Mouse (Mus musculus): Measurements from ENCODE around the gene Nup93. TPM values are rescaled to one million over a fixed set of nuclear protein-coding genes. Genes with fewer than 3 reads are reported as not detected.

The Nup93 gene
- polyA plus RNA-seq, 1 experiment from 2014 or later: 64.9 TPM

DNA sequence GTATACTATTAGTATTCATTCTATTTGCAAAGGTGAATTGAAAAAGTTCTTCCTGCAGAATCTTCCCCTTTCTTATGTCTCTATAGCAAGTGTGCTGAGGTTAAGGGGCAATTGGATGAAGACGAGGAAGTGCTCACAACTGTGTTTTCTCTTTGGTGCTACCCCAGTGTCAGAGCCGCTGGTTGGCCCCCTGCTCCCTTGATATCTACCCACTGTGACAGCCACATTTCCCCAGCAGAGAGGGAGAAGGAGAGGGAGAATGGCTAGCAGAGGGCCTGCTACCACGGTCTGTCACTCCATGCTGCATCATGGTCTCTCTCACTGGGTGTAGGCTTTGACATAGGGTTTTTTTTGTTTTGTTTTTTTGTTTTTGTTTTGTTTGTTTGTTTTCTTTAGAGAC is 58.2 kb downstream of the Nup93 start:
- WGBS: 81% methylated on average over 3 of the region's 3 CpGs
- H3K27me3 ChIP-seq (ENCODE audit: control insufficient read depth, insufficient read depth, low read length): no peaks in the 10 kb centered on the region
- H3K4me1 ChIP-seq (ENCODE audit: control insufficient read depth, insufficient read depth, low read length): peaks cover 21% of the 10 kb centered on the region
- no peaks in the 10 kb centered on the region for H3K9me3 ChIP-seq (replicated peaks; ENCODE audit: control insufficient read depth, low read length)
- no peak overlapping the region for H3K9ac ChIP-seq (ENCODE audit: low read length)
- no peak overlapping the region for H3K4me2 ChIP-seq (ENCODE audit: low read depth, low read length)
- no peak overlapping the region for H3K27ac ChIP-seq (ENCODE audit: low read length)
- ATAC-seq (ENCODE audit: insufficient read depth, low FRiP score): no peak
- no peak overlapping the region for H3K4me3 ChIP-seq (replicated peaks; ENCODE audit: low read length)
- H3K36me3 ChIP-seq (ENCODE audit: control insufficient read depth, insufficient read depth, low read length): no peaks in the 10 kb centered on the region

GRCm38 (mm10) chr8:94273289-94273850 is 59.0 kb downstream of the Nup93 start:
- WGBS: 87% methylated on average over 5 of the region's 5 CpGs
- no peaks in the 10 kb centered on the region for H3K27me3 ChIP-seq (ENCODE audit: control insufficient read depth, insufficient read depth, low read length)

DNA sequence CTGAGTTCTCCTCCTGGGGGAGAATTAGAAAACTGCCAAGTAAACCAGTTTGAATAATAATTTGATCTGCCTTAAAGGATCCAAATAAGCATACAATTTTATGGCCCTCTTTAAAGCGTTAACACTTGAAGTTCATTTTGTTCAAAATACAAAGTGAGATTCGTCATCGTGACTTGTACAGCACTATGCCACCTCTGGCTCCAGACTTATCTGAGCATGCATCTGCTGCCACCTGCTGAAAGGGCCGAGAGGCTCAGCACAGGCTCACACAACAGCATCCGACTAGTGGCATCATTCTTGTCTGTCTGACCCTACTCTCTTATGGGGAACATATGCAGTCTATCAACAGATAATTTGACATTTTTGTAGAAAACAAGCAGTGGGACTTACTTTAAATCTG is 59.7 kb downstream of the Nup93 start:
- no peaks in the 10 kb centered on the region for H3K36me3 ChIP-seq (ENCODE audit: control insufficient read depth, insufficient read depth, low read length)
- no peaks in the 10 kb centered on the region for H3K9me3 ChIP-seq (replicated peaks; ENCODE audit: control insufficient read depth, low read length)
- no peak overlapping the region for H3K9ac ChIP-seq (ENCODE audit: low read length)
- 64% methylated on average over 5 of the region's 5 CpGs for WGBS
- H3K4me2 ChIP-seq (ENCODE audit: low read depth, low read length): no peak overlapping the region
- no peaks in the 10 kb centered on the region for H3K27me3 ChIP-seq (ENCODE audit: control insufficient read depth, insufficient read depth, low read length)
- peaks cover 17% of the 10 kb centered on the region for H3K4me1 ChIP-seq (ENCODE audit: control insufficient read depth, insufficient read depth, low read length)
- no peak overlapping the region for H3K27ac ChIP-seq (ENCODE audit: low read length)
- H3K4me3 ChIP-seq (replicated peaks; ENCODE audit: low read length): no peak overlapping the region
- ATAC-seq (ENCODE audit: insufficient read depth, low FRiP score): no peak

More at GRCm38 (mm10) chr8:94273289-94273850, 59.0 kb downstream of the Nup93 start:
- Histone ChIP-seq H3K4me3 (replicated peaks; ENCODE audit: low read length) (no peak overlapping the region), H3K4me1 (ENCODE audit: control insufficient read depth, insufficient read depth, low read length) (peaks cover 19% of the 10 kb centered on the region), H3K27ac (ENCODE audit: low read length) (no peak overlapping the region), H3K9me3 (replicated peaks; ENCODE audit: control insufficient read depth, low read length) (no peaks in the 10 kb centered on the region), H3K36me3 (ENCODE audit: control insufficient read depth, insufficient read depth, low read length) (no peaks in the 10 kb centered on the region), H3K9ac (ENCODE audit: low read length) (no peak overlapping the region), H3K4me2 (ENCODE audit: low read depth, low read length) (no peak overlapping the region)
- no peak for ATAC-seq (ENCODE audit: insufficient read depth, low FRiP score)

DNA sequence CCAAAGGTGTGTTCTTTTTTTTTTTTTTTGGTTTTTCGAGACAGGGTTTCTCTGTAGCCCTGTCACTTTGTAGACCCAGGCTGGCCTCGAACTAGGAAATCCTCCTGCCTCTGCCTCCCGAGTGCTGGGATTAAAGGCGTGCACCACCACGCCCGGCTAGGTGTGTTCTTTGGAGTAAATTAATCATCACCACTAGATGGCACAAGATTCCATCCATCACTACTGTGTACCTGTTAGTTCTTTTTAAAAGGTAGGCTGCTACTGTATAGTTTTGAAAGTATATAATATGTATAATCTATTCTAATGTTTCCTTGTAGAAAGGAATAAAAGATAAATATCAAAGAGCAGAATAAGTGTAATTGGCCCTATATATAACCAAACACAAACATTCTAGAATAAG is 63.9 kb downstream of the Nup93 start:
- no peak for ATAC-seq (ENCODE audit: insufficient read depth, low FRiP score)
- Histone ChIP-seq H3K4me3 (replicated peaks; ENCODE audit: low read length) (no peak overlapping the region), H3K9me3 (replicated peaks; ENCODE audit: control insufficient read depth, low read length) (no peaks in the 10 kb centered on the region), H3K27ac (ENCODE audit: low read length) (no peak overlapping the region), H3K4me1 (ENCODE audit: control insufficient read depth, insufficient read depth, low read length) (no peaks in the 10 kb centered on the region), H3K27me3 (ENCODE audit: control insufficient read depth, insufficient read depth, low read length) (no peaks in the 10 kb centered on the region), H3K9ac (ENCODE audit: low read length) (no peak overlapping the region), H3K36me3 (ENCODE audit: control insufficient read depth, insufficient read depth, low read length) (no peaks in the 10 kb centered on the region), H3K4me2 (ENCODE audit: low read depth, low read length) (no peak overlapping the region)
- 87% methylated on average over 6 of the region's 6 CpGs for WGBS

DNA sequence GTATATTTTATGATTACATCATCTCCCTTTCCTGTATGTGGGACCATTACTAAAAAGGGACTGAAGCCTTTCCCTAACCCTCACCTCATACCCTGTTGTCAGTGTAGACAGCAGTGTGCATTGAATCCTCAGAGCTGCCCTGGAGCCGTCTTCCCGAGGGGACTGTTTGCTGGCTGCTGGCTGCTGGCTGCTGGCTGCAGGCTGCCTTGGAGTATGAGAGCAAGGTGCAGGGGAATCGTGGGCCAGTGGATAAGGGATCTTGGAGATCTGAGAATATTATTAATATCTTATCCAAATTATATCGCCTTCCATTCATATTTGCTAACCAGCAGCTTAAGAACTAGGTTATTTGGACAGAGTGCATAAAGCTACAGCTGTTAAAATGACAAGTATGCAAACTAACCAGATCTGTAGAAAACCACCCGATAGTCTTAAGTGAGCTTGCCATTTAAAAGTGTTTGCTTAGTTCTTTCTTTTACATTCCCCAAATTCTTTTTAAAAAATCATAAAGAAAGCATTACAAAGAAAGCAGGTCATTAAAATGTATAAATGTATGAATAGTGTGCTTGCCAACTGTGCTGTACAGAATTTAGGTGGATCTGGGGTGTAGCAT is 65.7 kb downstream of the Nup93 start:
- no peak overlapping the region for H3K4me2 ChIP-seq (ENCODE audit: low read depth, low read length)
- 53% methylated on average over 5 of the region's 5 CpGs for WGBS

GRCm38 (mm10) chr8:94282453-94282985 is 68.2 kb downstream of the Nup93 start:
- Histone ChIP-seq H3K9ac (ENCODE audit: low read length) (no peak overlapping the region), H3K27ac (ENCODE audit: low read length) (no peak overlapping the region), H3K27me3 (ENCODE audit: control insufficient read depth, insufficient read depth, low read length) (no peaks in the 10 kb centered on the region), H3K4me2 (ENCODE audit: low read depth, low read length) (no peak overlapping the region), H3K4me3 (replicated peaks; ENCODE audit: low read length) (no peak overlapping the region), H3K9me3 (replicated peaks; ENCODE audit: control insufficient read depth, low read length) (no peaks in the 10 kb centered on the region), H3K36me3 (ENCODE audit: control insufficient read depth, insufficient read depth, low read length) (no peaks in the 10 kb centered on the region), H3K4me1 (ENCODE audit: control insufficient read depth, insufficient read depth, low read length) (no peaks in the 10 kb centered on the region)
- ATAC-seq (ENCODE audit: insufficient read depth, low FRiP score): no peak
- WGBS: 83% methylated on average over 3 of the region's 3 CpGs

More for the DNA sequence above, 65.7 kb downstream of the Nup93 start:
- ATAC-seq (ENCODE audit: insufficient read depth, low FRiP score): no peak
- Histone ChIP-seq H3K9me3 (replicated peaks; ENCODE audit: control insufficient read depth, low read length) (no peaks in the 10 kb centered on the region), H3K27me3 (ENCODE audit: control insufficient read depth, insufficient read depth, low read length) (no peaks in the 10 kb centered on the region), H3K27ac (ENCODE audit: low read length) (no peak overlapping the region), H3K4me3 (replicated peaks; ENCODE audit: low read length) (no peak overlapping the region), H3K9ac (ENCODE audit: low read length) (no peak overlapping the region), H3K4me1 (ENCODE audit: control insufficient read depth, insufficient read depth, low read length) (no peaks in the 10 kb centered on the region), H3K36me3 (ENCODE audit: control insufficient read depth, insufficient read depth, low read length) (no peaks in the 10 kb centered on the region)

DNA sequence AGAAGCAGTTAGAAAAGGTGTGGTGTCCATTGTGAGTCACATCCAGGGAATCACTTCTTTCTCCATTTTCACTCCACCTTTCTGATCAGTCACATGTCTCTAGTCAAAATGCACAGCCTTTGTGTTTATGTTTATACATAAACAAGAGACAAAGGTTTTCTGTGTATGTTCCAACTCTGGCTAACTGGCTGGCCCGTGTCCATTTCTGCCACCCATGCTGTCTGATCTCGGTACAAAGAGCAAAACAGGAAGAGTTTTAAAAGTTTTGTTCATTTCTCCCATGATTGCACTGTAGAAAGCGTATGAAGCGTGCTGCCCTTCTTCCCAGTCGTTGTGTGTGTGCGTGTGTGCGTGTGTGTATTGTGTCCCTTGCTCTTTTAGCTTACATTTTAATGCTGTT is 69.8 kb downstream of the Nup93 start:
- no peaks in the 10 kb centered on the region for H3K9me3 ChIP-seq (replicated peaks; ENCODE audit: control insufficient read depth, low read length)
- H3K36me3 ChIP-seq (ENCODE audit: control insufficient read depth, insufficient read depth, low read length): no peaks in the 10 kb centered on the region
- H3K4me1 ChIP-seq (ENCODE audit: control insufficient read depth, insufficient read depth, low read length): no peaks in the 10 kb centered on the region
- ATAC-seq (ENCODE audit: insufficient read depth, low FRiP score): no peak
- no peak overlapping the region for H3K4me2 ChIP-seq (ENCODE audit: low read depth, low read length)
- no peaks in the 10 kb centered on the region for H3K27me3 ChIP-seq (ENCODE audit: control insufficient read depth, insufficient read depth, low read length)
- no peak overlapping the region for H3K4me3 ChIP-seq (replicated peaks; ENCODE audit: low read length)
- no peak overlapping the region for H3K27ac ChIP-seq (ENCODE audit: low read length)
- 83% methylated on average over 7 of the region's 7 CpGs for WGBS
- H3K9ac ChIP-seq (ENCODE audit: low read length): no peak overlapping the region

- H3K4me1 ChIP-seq (ENCODE audit: control insufficient read depth, insufficient read depth, low read length): no peaks in the 10 kb centered on the region
- H3K9me3 ChIP-seq (replicated peaks; ENCODE audit: control insufficient read depth, low read length): no peaks in the 10 kb centered on the region
- WGBS: 87% methylated on average over 5 of the region's 5 CpGs
- H3K9ac ChIP-seq (ENCODE audit: low read length): no peak overlapping the region
- H3K27ac ChIP-seq (ENCODE audit: low read length): no peak overlapping the region
- no peaks in the 10 kb centered on the region for H3K27me3 ChIP-seq (ENCODE audit: control insufficient read depth, insufficient read depth, low read length)
- H3K36me3 ChIP-seq (ENCODE audit: control insufficient read depth, insufficient read depth, low read length): no peaks in the 10 kb centered on the region
- no peak overlapping the region for H3K4me2 ChIP-seq (ENCODE audit: low read depth, low read length)
- H3K4me3 ChIP-seq (replicated peaks; ENCODE audit: low read length): no peak overlapping the region
- ATAC-seq (ENCODE audit: insufficient read depth, low FRiP score): no peak
Measured at GRCm38 (mm10) chr8:94290606-94291005, 76.2 kb downstream of the Nup93 start.

GRCm38 (mm10) chr8:94292072-94292471 is 77.7 kb downstream of the Nup93 start:
- H3K36me3 ChIP-seq (ENCODE audit: control insufficient read depth, insufficient read depth, low read length): no peaks in the 10 kb centered on the region
- H3K4me3 ChIP-seq (replicated peaks; ENCODE audit: low read length): no peak overlapping the region
- ATAC-seq (ENCODE audit: insufficient read depth, low FRiP score): no peak
- no peaks in the 10 kb centered on the region for H3K27me3 ChIP-seq (ENCODE audit: control insufficient read depth, insufficient read depth, low read length)
- no peaks in the 10 kb centered on the region for H3K9me3 ChIP-seq (replicated peaks; ENCODE audit: control insufficient read depth, low read length)
- no peak overlapping the region for H3K27ac ChIP-seq (ENCODE audit: low read length)
- 0 out of 2 replicates have a peak, but pooled peaks cover 3% of the 10 kb centered on the region for H3K4me1 ChIP-seq (ENCODE audit: control insufficient read depth, insufficient read depth, low read length)
- H3K4me2 ChIP-seq (ENCODE audit: low read depth, low read length): no peak overlapping the region
- 59% methylated on average over 6 of the region's 6 CpGs for WGBS
- H3K9ac ChIP-seq (ENCODE audit: low read length): no peak overlapping the region

Data from stomach, embryonic 16.5 days (tissue).